Mouse (Mus musculus) stomach, postnatal 0 days (tissue): ENCODE data around the gene Tspan33. TPM values are rescaled to one million over a fixed set of nuclear protein-coding genes. Genes with fewer than 3 reads are reported as not detected.
A peak's percentile ranks its signal among the peaks of the same experiment; 100 is the strongest.

Experiments used
- ATAC-seq: fragments of 200-750 bp; cut with Nextera tagmentation; 2 replicates; pipeline ENCODE4 v1.8.0; 2017; ENCODE audit not compliant: low FRiP score, low TSS enrichment
- DNase-seq: peaks from one replicate; pipeline ENCODE4 v3.0.0-alpha.2; 2016; ENCODE audit warnings: low spot score
- H3K27ac ChIP-seq: fragments of 300-500 bp; sonication (generic); replicated peaks from 2 replicates; pipeline ENCODE4 v1.5.1; 2014; ENCODE audit warnings: mild to moderate bottlenecking, control low read depth
- H3K27me3 ChIP-seq: fragments of 300-500 bp; sonication (generic); 2 replicates; pipeline ENCODE4 v1.6.1; 2014; ENCODE audit warnings: low read length; ENCODE audit not compliant: control insufficient read depth, insufficient read depth
- H3K36me3 ChIP-seq: fragments of 300-500 bp; sonication (generic); 2 replicates; pipeline ENCODE4 v1.6.1; 2014; ENCODE audit warnings: low read length, mixed read lengths; ENCODE audit not compliant: control insufficient read depth, insufficient read depth
- H3K4me1 ChIP-seq: fragments of 300-500 bp; sonication (generic); replicated peaks from 2 replicates; pipeline ENCODE4 v1.6.1; 2014; ENCODE audit warnings: antibody characterized with exemption; ENCODE audit not compliant: control insufficient read depth, insufficient read depth
- H3K4me2 ChIP-seq: fragments of 300-500 bp; sonication (generic); replicated peaks from 2 replicates; pipeline ENCODE4 v1.6.1; 2014; ENCODE audit warnings: low read depth, mild to moderate bottlenecking, control low read depth, moderate library complexity
- H3K4me3 ChIP-seq: fragments of 300-500 bp; sonication (generic); 2 replicates; pipeline ENCODE4 v1.5.1; 2014; ENCODE audit warnings: low read depth, low read length, control low read depth
- H3K9ac ChIP-seq: fragments of 300-500 bp; sonication (generic); 2 replicates; pipeline ENCODE4 v1.6.1; 2014; ENCODE audit warnings: mild to moderate bottlenecking, low read length, control low read depth, mixed read lengths
- H3K9me3 ChIP-seq: fragments of 300-500 bp; sonication (generic); 2 replicates; pipeline ENCODE4 v1.6.1; 2016; ENCODE audit warnings: low read length; ENCODE audit not compliant: control insufficient read depth
- CTCF ChIP-seq: IDR thresholded peaks from 2 replicates; pipeline ENCODE4 v1.5.1; 2016; ENCODE audit warnings: antibody characterized with exemption, low read depth, mild to moderate bottlenecking, moderate library complexity
- EP300 ChIP-seq: optimal IDR thresholded peaks from 2 replicates; pipeline ENCODE3; 2016; ENCODE audit warnings: antibody characterized with exemption
- WGBS: fragments of 180-500 bp; shearing (Covaris S2); extraction: QIAGEN DNeasy Blood & Tissue Kit; methylation state at CpG from one replicate; pipeline ENCODE4 v1.1.7; 2014; 5-methylcytosine and 5-hydroxymethylcytosine counted together
- polyA plus RNA-seq: library from polyadenylated mRNA; unstranded; fragments of >200 nt; fragmentation: Nextera tagmentation; extraction: Ambion mirVana; gene quantifications from 2 replicates; pipeline ENCODE4 v1.2.1, GENCODE M21; 2015

Gene Tspan33
- polyA plus RNA-seq, 1 experiment from 2014 or later: 4.0 TPM

DNA sequence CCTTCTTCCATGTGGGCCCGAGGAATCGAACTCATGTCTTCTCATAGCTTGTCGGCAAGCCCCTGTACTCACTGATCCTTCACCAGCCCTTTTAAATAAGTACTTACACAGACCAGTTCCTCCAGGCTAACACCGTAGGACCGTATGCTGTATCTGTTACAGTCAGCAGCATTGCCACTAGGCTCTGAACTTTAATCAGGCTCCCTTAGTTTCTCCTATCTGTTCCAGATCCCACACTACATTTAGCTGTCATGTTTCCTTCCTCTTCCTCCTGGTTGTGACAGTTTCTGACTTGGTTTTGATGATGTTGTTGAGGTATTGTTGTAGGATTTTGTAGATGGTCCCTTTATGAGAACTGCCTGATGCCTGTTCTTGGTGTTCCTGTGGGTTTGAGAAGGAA is 10.1 kb downstream of the Tspan33 start:
- H3K27ac ChIP-seq: no peak overlapping the region
- 87% methylated on average over 5 of the region's 5 CpGs for whole genome bisulfite sequencing
- ATAC-seq (no peak), DNase-seq (no peak)
- no peak overlapping the region for H3K4me3 ChIP-seq
- no peaks in the 10 kb centered on the region for H3K27me3 ChIP-seq
- no peaks in the 10 kb centered on the region for H3K9me3 ChIP-seq
- no peak overlapping the region for H3K4me2 ChIP-seq
- H3K9ac ChIP-seq: no peak overlapping the region
- TF ChIP-seq CTCF (no peak), EP300 (no peak)
- H3K36me3 ChIP-seq: no peaks in the 10 kb centered on the region
- H3K4me1 ChIP-seq: no peaks in the 10 kb centered on the region

GRCm38 (mm10) chr6:29707902-29708301 is 13.9 kb downstream of the Tspan33 start:
- Histone ChIP-seq H3K27ac (no peak overlapping the region), H3K9me3 (no peaks in the 10 kb centered on the region), H3K9ac (no peak overlapping the region), H3K4me1 (no peaks in the 10 kb centered on the region), H3K36me3 (no peaks in the 10 kb centered on the region), H3K4me3 (no peak overlapping the region), H3K27me3 (no peaks in the 10 kb centered on the region), H3K4me2 (no peak overlapping the region)
- DNase-seq (no peak), ATAC-seq (no peak)
- WGBS: 56% methylated on average over 2 of the region's 2 CpGs
- TF ChIP-seq EP300: no peak
- no peak for TF ChIP-seq CTCF

DNA sequence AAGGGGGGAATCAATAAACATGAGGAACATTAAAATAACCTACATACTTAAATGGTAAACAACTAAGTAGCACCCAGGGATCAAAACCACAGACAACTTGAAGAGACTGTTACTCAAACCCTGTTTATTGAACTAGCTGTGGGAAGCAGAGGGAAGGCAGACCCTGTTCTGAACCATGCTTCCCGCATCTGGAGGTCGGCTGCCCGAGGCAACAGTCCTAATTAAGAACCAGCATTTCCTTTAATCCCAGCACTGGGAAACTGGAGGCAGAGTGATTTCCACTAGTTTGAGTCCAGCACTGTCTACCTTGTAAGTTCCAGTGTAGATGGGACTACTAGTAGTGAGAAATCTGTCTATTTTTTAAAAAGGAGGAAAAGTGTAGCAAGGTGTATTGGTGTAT is 17.3 kb downstream of the Tspan33 start:
- H3K4me1 ChIP-seq: no peaks in the 10 kb centered on the region
- no peaks in the 10 kb centered on the region for H3K9me3 ChIP-seq
- TF ChIP-seq CTCF: no peak
- no peak for TF ChIP-seq EP300
- H3K27ac ChIP-seq: no peak overlapping the region
- WGBS: 77% methylated on average over 3 of the region's 3 CpGs
- no peaks in the 10 kb centered on the region for H3K36me3 ChIP-seq
- no peak overlapping the region for H3K9ac ChIP-seq
- no peaks in the 10 kb centered on the region for H3K27me3 ChIP-seq
- H3K4me2 ChIP-seq: no peak overlapping the region
- ATAC-seq: no peak
- H3K4me3 ChIP-seq: no peak overlapping the region
- DNase-seq: no peak

DNA sequence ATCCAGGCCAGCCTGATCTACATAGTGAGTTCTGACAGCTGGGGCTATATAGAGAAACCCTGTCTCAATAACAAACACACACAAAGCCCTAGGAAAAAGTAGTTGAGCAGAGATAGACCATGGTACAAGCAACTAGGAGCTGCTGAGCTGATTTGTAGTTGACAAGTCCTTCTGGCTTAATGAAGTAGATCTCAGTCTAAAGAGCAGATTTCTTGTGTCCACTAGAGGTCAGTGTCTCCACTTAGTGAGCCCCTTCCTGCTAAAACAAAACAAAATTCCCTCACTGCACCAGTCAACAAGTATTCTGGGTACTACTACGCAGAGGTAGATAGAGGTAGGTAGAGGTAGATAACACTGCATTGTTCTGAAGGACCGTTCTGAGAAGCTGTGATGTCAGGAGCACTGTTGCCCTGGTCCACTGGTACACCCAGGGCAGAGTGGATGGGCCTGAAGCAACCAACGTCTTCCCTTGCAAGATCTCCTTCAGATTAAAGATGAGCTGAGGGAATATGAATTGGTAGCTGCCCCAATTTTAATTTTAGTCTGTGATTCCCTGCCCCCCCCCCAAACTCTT is 18.1 kb downstream of the Tspan33 start:
- Histone ChIP-seq H3K4me1 (no peaks in the 10 kb centered on the region), H3K4me2 (no peak overlapping the region), H3K27me3 (no peaks in the 10 kb centered on the region), H3K36me3 (no peaks in the 10 kb centered on the region), H3K9me3 (no peaks in the 10 kb centered on the region), H3K27ac (no peak overlapping the region), H3K9ac (no peak overlapping the region), H3K4me3 (no peak overlapping the region)
- ATAC-seq (0 out of 2 replicates have a peak, but pooled peaks have one; percentile 57), DNase-seq (no peak)
- 41% methylated on average over 3 of the region's 3 CpGs for WGBS
- TF ChIP-seq EP300: no peak
- peak; percentile 93 for TF ChIP-seq CTCF

DNA sequence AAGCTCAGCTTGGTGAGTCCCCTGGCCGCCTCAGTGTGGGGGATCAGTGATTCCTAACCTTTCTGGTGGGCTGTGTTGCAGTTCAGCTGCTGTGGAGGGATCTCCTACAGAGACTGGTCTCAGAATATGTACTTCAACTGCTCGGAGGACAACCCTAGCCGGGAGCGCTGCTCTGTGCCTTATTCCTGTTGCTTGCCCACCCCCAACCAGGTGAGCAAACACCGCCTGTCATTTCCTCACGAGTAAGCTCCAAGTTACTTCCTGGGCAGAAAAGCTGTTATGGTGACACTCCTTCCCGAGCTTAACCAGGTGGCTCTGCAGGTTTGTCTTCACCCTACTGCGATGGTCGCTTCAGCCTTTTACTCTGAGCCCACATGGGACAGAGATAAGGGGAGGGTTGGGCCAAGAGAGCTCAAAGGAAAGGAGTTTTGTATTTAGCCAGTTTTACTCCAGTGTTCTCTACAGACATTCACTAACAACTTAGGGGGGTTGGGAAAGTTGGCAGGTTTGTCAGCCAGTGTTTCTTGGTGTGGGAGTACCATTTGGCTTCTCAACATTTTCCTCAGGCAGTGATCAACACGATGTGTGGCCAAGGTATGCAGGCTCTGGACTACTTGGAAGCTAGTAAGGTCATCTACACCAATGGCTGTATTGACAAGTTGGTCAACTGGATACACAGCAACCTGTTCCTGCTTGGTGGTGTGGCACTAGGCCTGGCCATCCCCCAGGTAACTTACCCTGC is 22.8 kb downstream of the Tspan33 start:
- no peaks in the 10 kb centered on the region for H3K36me3 ChIP-seq
- no peak overlapping the region for H3K4me3 ChIP-seq
- WGBS: 47% methylated on average over 10 of the region's 10 CpGs
- TF ChIP-seq CTCF: no peak
- no peak for TF ChIP-seq EP300
- H3K4me2 ChIP-seq: no peak overlapping the region
- H3K9me3 ChIP-seq: no peaks in the 10 kb centered on the region
- no peak overlapping the region for H3K9ac ChIP-seq
- H3K27me3 ChIP-seq: no peaks in the 10 kb centered on the region
- peak; percentile 62 for DNase-seq
- 0 out of 2 replicates have a peak, but pooled peaks cover 2% of the 10 kb centered on the region for H3K4me1 ChIP-seq
- H3K27ac ChIP-seq: no peak overlapping the region
- peak; percentile 43 for ATAC-seq

DNA sequence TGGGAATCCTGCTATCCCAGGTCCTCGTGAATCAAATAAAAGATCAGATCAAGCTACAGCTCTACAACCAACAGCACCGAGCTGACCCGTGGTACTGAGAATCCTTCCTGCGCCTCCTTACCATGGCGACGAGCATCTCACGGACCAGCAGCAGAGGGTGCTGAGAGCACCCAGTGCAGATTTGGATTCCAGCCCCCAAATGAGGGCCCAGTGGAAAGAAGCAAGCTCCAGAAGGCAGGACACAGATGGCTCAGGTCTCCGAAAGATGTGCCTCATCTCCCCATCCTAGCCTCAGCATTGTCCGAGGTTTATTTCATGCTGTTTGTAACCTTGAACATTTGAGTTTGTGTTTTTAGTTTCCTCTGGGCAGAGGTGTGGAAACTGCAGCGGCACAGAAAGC is 23.5 kb downstream of the Tspan33 start:
- peak overlapping the region; percentile 24; the same call in 1 of the 2 replicates for H3K4me2 ChIP-seq
- 54% methylated on average over 10 of the region's 10 CpGs for WGBS
- no peaks in the 10 kb centered on the region for H3K36me3 ChIP-seq
- 0 out of 2 replicates have a peak, but pooled peaks cover 2% of the 10 kb centered on the region for H3K4me1 ChIP-seq
- H3K4me3 ChIP-seq: no peak overlapping the region
- no peak for TF ChIP-seq EP300
- no peaks in the 10 kb centered on the region for H3K9me3 ChIP-seq
- H3K27me3 ChIP-seq: no peaks in the 10 kb centered on the region
- DNase-seq: no peak
- ATAC-seq: no peak
- no peak overlapping the region for H3K27ac ChIP-seq
- H3K9ac ChIP-seq: no peak overlapping the region
